Mouse (Mus musculus): Measurements from ENCODE around the gene Hectd4. TPM values are rescaled to one million over a fixed set of nuclear protein-coding genes. Genes with fewer than 3 reads are reported as not detected.
A peak's percentile ranks its signal among the peaks of the same experiment; 100 is the strongest.

Gene Hectd4
- total and polyA plus RNA-seq, 3 experiments = 9.8 to 23.1 (median 22.6) TPM

GRCm38 (mm10) chr5:121248766-121249394 is 28.9 kb downstream of the Hectd4 start:
- no peak for DNase-seq

GRCm38 (mm10) chr5:121249693-121250092 is 29.7 kb downstream of the Hectd4 start:
- TF ChIP-seq CTCF (IDR thresholded peaks at IDR 0.05) = no peak
- TF ChIP-seq EP300 (IDR thresholded peaks at IDR 0.05; ENCODE audit: insufficient read depth, low read depth, low read length) = no peak
- no peak for TF ChIP-seq POLR2A (IDR thresholded peaks at IDR 0.05; ENCODE audit: insufficient read depth, low read depth, low read length)
- Histone ChIP-seq H3K79me2 (replicated peaks; ENCODE audit: control insufficient read depth, insufficient read depth, low read length) (peaks cover 4% of the 10 kb centered on the region), H3K4me3 (no peak overlapping the region), H3K27me3 (ENCODE audit: control insufficient read depth, insufficient read depth, low read length) (no peaks in the 10 kb centered on the region), H3K36me3 (ENCODE audit: control insufficient read depth, insufficient read depth, low read length) (no peaks in the 10 kb centered on the region), H3K4me1 (ENCODE audit: control insufficient read depth, insufficient read depth, low read length) (no peaks in the 10 kb centered on the region), H3K9ac (ENCODE audit: low read depth, low read length) (no peak overlapping the region), H3K27ac (no peak overlapping the region)
- WGBS = 77% methylated on average over 3 of the region's 3 CpGs
- intact Hi-C loops (cut with DNase I) = no loop called here
- no peak for DNase-seq

More at GRCm38 (mm10) chr5:121248766-121249394, 28.9 kb downstream of the Hectd4 start:
- intact Hi-C loops (cut with DNase I) = no loop called here
- Histone ChIP-seq H3K4me3 (no peak overlapping the region), H3K79me2 (replicated peaks; ENCODE audit: control insufficient read depth, insufficient read depth, low read length) (peaks cover 4% of the 10 kb centered on the region), H3K4me1 (ENCODE audit: control insufficient read depth, insufficient read depth, low read length) (no peaks in the 10 kb centered on the region), H3K27ac (no peak overlapping the region), H3K9ac (ENCODE audit: low read depth, low read length) (no peak overlapping the region), H3K36me3 (ENCODE audit: control insufficient read depth, insufficient read depth, low read length) (no peaks in the 10 kb centered on the region), H3K27me3 (ENCODE audit: control insufficient read depth, insufficient read depth, low read length) (no peaks in the 10 kb centered on the region)
- TF ChIP-seq CTCF (IDR thresholded peaks at IDR 0.05) (no peak), EP300 (IDR thresholded peaks at IDR 0.05; ENCODE audit: insufficient read depth, low read depth, low read length) (no peak), POLR2A (IDR thresholded peaks at IDR 0.05; ENCODE audit: insufficient read depth, low read depth, low read length) (no peak)
- 75% methylated on average over 3 of the region's 3 CpGs for WGBS

- H3K4me1 ChIP-seq (ENCODE audit: control insufficient read depth, insufficient read depth, low read length) = no peaks in the 10 kb centered on the region
- peak; percentile 39 to 54 for DNase-seq
Observed at GRCm38 (mm10) chr5:121251813-121252212, 31.8 kb downstream of the Hectd4 start.

GRCm38 (mm10) chr5:121253816-121254497 is 33.9 kb downstream of the Hectd4 start:
- Histone ChIP-seq H3K27ac (no peak overlapping the region), H3K4me3 (no peak overlapping the region), H3K79me2 (replicated peaks; ENCODE audit: control insufficient read depth, insufficient read depth, low read length) (peaks cover 1% of the 10 kb centered on the region; the same call in 1 of the 2 replicates), H3K4me1 (ENCODE audit: control insufficient read depth, insufficient read depth, low read length) (no peaks in the 10 kb centered on the region), H3K36me3 (ENCODE audit: control insufficient read depth, insufficient read depth, low read length) (no peaks in the 10 kb centered on the region), H3K9ac (ENCODE audit: low read depth, low read length) (no peak overlapping the region), H3K27me3 (ENCODE audit: control insufficient read depth, insufficient read depth, low read length) (no peaks in the 10 kb centered on the region)
- no peak for DNase-seq
- 90% methylated on average over 18 of the region's 18 CpGs for WGBS
- TF ChIP-seq EP300 (IDR thresholded peaks at IDR 0.05; ENCODE audit: insufficient read depth, low read depth, low read length) (no peak), POLR2A (IDR thresholded peaks at IDR 0.05; ENCODE audit: insufficient read depth, low read depth, low read length) (no peak), CTCF (IDR thresholded peaks at IDR 0.05) (no peak)
- intact Hi-C loops (cut with DNase I) = no loop called here

More at GRCm38 (mm10) chr5:121251813-121252212, 31.8 kb downstream of the Hectd4 start:
- Histone ChIP-seq H3K4me3 (no peak overlapping the region), H3K36me3 (ENCODE audit: control insufficient read depth, insufficient read depth, low read length) (no peaks in the 10 kb centered on the region), H3K27me3 (ENCODE audit: control insufficient read depth, insufficient read depth, low read length) (no peaks in the 10 kb centered on the region), H3K9ac (ENCODE audit: low read depth, low read length) (no peak overlapping the region), H3K27ac (no peak overlapping the region), H3K79me2 (replicated peaks; ENCODE audit: control insufficient read depth, insufficient read depth, low read length) (peaks cover 3% of the 10 kb centered on the region)
- intact Hi-C loops (cut with DNase I) = no loop called here
- no peak for TF ChIP-seq CTCF (IDR thresholded peaks at IDR 0.05)
- TF ChIP-seq EP300 (IDR thresholded peaks at IDR 0.05; ENCODE audit: insufficient read depth, low read depth, low read length) = no peak
- no peak for TF ChIP-seq POLR2A (IDR thresholded peaks at IDR 0.05; ENCODE audit: insufficient read depth, low read depth, low read length)
- WGBS = 43% methylated on average over 8 of the region's 8 CpGs

GRCm38 (mm10) chr5:121254977-121255376 is 35.0 kb downstream of the Hectd4 start:
- Histone ChIP-seq H3K27ac (no peak overlapping the region), H3K79me2 (replicated peaks; ENCODE audit: control insufficient read depth, insufficient read depth, low read length) (no peaks in the 10 kb centered on the region), H3K36me3 (ENCODE audit: control insufficient read depth, insufficient read depth, low read length) (no peaks in the 10 kb centered on the region), H3K4me1 (ENCODE audit: control insufficient read depth, insufficient read depth, low read length) (no peaks in the 10 kb centered on the region), H3K4me3 (no peak overlapping the region), H3K9ac (ENCODE audit: low read depth, low read length) (no peak overlapping the region), H3K27me3 (ENCODE audit: control insufficient read depth, insufficient read depth, low read length) (no peaks in the 10 kb centered on the region)
- 89% methylated on average over 7 of the region's 7 CpGs for WGBS
- intact Hi-C loops (cut with DNase I) = no loop called here
- no peak for DNase-seq
- TF ChIP-seq CTCF (IDR thresholded peaks at IDR 0.05) = no peak

- Histone ChIP-seq H3K4me1 (ENCODE audit: control insufficient read depth, insufficient read depth, low read length) (no peaks in the 10 kb centered on the region), H3K36me3 (ENCODE audit: control insufficient read depth, insufficient read depth, low read length) (no peaks in the 10 kb centered on the region), H3K27me3 (ENCODE audit: control insufficient read depth, insufficient read depth, low read length) (no peaks in the 10 kb centered on the region), H3K27ac (no peak overlapping the region), H3K9ac (ENCODE audit: low read depth, low read length) (no peak overlapping the region), H3K4me3 (no peak overlapping the region), H3K79me2 (replicated peaks; ENCODE audit: control insufficient read depth, insufficient read depth, low read length) (no peaks in the 10 kb centered on the region)
- intact Hi-C loops (cut with DNase I) = no loop called here
- no peak for TF ChIP-seq POLR2A (IDR thresholded peaks at IDR 0.05; ENCODE audit: insufficient read depth, low read depth, low read length)
- no peak for TF ChIP-seq CTCF (IDR thresholded peaks at IDR 0.05)
- no peak for TF ChIP-seq EP300 (IDR thresholded peaks at IDR 0.05; ENCODE audit: insufficient read depth, low read depth, low read length)
- no peak for DNase-seq
- 87% methylated on average over 3 of the region's 3 CpGs for WGBS
Observed at GRCm38 (mm10) chr5:121261806-121262205, 41.8 kb downstream of the Hectd4 start.

Data from heart, adult 2 months (tissue).